Mouse (Mus musculus) A20 (cell line): ENCODE measurements around the gene Ado.

ENCODE experiments used
- DNase-seq: peaks from one replicate; pipeline ENCODE4 v3.0.0-alpha.2; 2011; ENCODE audit warnings: low read depth, low spot score

Ado gene

DNA sequence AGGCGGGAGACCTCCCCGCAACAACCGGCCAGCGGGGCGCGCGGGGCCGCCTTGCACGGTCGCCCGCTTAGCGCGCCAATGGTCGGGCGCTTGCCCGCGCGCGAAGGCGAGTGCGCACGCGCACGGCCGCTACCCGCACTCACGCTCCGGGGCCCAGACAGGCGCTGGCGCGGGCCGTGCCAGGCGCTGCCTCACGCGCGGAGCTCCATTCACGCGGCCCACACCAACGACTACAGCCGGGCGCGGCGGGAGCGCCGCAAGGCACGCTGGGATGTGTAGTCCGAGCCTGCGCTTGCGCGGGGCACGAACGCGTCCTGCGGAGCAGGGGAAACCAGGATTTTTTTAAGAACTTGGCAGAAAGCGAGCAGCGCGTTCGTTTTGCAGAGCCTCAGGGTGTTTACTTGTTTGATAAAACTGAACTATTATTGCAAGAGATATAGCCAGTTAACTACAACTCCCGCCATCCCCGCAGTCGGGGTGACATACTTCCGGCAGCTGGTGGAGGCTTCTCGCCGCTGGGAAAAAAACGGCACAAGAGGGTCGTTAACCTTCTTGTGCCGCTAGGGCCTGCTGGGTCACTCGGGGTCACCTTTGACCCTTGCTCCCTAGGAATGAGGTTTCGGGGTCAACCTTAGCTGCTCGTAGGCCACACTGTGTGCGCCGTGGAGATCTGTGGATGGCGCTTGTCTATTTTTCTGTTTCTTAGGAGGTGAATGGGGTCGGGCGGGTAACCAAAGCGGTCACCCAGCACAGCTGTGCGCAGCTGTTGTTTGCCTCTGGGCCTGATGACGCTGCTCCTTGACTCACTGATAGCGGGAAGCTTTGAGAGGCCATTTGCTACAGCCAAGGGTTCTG lies at the start of gene Ado:
Gene Ado, minus strand, starts transcription at position 79 of the 855 bp plus-strand sequence.
- peak; percentile 95 for DNase-seq

- no peak for DNase-seq
Measured at GRCm38 (mm10) chr10:67595278-67595677, 46.5 kb upstream of the Ado start.

GRCm38 (mm10) chr10:67585873-67586610 lies 37.3 kb upstream of the Ado start:
- DNase-seq: no peak

- DNase-seq: no peak
Measured at GRCm38 (mm10) chr10:67581698-67582285, 33.0 kb upstream of the Ado start.

- peak; percentile 11 for DNase-seq
Measured at GRCm38 (mm10) chr10:67579830-67580229, 31.1 kb upstream of the Ado start.

DNA sequence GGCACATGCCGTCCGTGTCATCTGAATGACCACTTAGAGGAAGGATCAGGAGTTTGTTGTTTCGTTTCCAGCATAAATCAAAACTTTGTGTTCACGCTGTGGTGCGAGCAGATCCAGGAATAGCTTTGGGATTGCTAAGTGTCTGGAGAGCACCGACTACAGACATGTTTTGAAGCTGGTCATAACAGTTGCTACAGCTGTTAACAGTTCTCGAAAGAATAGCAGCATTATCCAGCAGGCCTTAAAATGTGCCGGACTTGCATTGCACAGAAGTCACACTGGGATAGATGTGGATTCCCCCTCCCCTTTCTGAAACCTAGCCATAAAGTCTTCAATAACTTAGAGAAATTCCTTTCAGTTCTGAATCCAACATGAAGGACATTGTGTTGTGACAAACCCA lies 24.6 kb upstream of the Ado start:
- DNase-seq: no peak

DNA sequence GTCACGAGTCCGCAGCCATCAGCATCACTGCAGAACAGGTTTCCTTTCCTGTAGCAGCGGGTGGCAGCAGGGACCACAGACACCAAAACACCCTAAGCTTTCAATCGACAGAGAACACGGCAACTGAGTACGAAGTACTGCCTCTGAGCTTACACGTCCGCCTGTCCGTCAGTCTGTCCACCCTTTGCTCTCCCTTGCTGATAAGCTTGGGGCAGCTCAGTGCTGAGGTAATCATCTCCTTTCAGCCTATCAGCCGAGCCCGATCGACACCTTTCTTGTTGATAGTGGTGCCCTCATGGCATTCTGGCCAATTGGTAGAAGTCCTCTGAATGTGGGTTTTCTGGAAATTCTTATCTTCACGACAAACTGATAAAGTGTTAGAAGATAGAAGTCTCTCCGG lies 22.7 kb upstream of the Ado start:
- DNase-seq: no peak

GRCm38 (mm10) chr10:67569539-67569938 lies 20.8 kb upstream of the Ado start:
- DNase-seq: no peak

GRCm38 (mm10) chr10:67566104-67566503 lies 17.3 kb upstream of the Ado start:
- DNase-seq: peak; percentile 14

DNA sequence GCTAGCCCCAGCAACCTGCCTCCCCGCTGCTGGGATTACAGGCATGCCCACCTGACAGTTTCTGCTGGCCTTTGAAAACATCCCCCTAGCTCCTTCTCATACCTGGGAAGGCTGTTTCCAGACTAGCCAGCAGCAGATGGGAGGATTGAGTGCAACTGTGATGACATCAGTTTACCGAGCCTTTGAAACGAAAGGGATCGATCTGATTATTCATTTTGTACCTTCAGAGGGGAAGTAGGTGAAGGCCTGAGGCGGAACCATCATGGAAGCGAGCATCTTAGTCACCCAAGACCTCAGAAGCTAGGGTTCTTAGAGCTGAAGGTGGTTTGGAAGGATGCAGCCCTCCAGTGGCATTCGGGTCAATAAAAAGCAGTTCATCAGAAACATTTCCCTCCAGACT lies 15.8 kb upstream of the Ado start:
- peak; percentile 50 for DNase-seq

GRCm38 (mm10) chr10:67561185-67561584 lies 12.4 kb upstream of the Ado start:
- DNase-seq: no peak

- no peak for DNase-seq
Measured at GRCm38 (mm10) chr10:67559765-67560394, 11.1 kb upstream of the Ado start.

GRCm38 (mm10) chr10:67558053-67558452 lies 9.3 kb upstream of the Ado start:
- DNase-seq: no peak

- DNase-seq: peak; percentile 70
Measured at GRCm38 (mm10) chr10:67548261-67548854, 397 bp downstream of the Ado start.

DNA sequence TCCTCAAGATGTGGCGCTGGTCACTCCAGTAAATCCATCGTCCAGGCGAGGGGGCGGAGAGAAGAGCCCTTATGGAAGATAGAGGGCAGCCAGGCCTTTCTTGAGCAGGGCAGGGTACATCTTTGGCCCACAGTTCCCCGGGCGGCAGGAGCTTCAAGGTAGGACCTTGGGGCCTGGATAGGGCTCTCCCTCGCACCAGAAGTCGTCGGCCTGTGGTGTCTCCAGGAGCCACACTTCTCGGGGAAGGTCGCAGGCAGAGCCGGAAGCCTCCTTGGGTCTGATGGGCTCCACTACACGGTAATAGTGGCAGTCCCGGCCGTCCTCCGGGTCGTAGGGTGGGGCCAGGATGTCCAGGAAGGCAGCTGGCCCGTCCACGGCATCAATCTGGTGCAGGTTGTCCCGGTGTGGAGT lies 900 bp downstream of the Ado start:
- DNase-seq: peak; percentile 41

DNA sequence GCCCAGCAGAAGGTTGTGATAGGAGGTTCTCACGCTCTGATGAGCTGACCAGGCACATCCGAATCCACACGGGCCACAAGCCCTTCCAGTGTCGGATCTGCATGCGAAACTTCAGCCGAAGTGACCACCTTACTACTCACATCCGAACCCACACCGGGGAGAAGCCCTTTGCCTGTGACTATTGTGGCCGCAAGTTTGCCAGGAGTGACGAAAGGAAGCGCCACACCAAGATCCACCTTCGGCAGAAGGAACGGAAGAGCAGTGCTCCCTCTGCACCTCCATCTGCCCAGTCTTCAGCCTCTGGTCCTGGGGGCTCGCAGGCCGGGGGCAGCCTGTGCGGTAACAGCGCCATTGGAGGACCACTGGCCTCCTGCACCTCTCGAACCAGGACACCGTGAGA lies 8.2 kb downstream of the Ado start:
- no peak for DNase-seq

GRCm38 (mm10) chr10:67539401-67539730 lies 9.4 kb downstream of the Ado start:
- DNase-seq: no peak

- peak; percentile 36 for DNase-seq
Measured at GRCm38 (mm10) chr10:67538585-67539400, 10.0 kb downstream of the Ado start.

DNA sequence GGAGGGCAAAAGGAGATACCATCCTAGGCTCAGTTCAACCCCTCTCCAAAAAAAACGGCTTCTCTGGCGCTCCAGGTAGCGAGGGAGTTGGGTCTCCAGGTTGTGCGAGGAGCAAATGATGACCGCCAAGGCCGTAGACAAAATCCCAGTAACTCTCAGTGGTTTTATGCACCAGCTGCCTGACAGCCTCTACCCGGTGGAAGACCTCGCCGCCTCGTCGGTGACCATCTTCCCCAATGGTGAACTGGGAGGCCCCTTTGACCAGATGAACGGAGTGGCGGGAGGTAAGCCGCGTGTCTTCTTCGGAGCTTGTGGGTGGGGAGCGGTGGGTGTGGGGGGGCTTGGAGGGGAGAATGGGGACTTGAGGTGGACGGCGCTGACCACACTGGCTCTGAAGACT lies 10.6 kb downstream of the Ado start:
- DNase-seq: peak; percentile 33

DNA sequence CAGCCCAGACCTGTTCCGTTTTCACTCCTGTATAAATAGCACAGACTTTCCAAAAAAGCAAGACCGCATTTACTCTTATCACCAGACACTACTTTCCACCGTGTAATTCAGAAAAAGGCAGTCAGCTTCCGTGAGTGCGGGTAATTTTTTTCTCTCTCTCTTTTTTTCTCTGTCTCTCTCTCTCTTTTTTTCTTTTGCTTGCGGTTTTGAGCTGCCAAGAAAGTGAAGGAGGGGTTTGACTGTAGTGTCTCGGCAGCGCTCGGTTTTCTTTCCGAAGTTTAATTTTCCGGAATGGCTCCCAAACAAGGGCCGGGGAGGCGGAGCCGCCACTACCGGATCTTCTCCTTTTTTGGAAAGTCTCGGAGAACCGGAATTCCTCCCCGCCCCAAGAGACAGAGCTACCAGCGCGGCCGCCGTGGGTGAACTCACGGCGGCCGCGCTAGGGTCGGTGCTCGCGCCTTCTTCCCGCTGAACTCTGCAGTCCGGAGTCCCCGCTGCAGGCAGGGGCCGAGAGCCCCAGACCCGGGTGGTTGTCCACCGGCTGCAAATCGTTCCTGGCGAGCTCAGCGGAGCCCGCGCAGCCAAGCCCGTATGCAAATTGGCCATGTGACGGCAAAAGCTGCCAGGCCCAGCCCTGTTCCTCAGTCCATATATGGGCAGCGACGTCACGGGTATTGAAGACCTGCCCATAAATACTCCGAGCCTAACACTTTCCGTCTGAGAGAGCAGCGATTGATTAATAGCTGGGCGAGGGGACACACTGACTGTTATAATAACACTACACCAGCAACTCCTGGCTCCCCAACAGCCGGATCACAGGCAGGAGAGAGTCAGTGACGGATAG lies 11.4 kb downstream of the Ado start:
- peak; percentile 95 for DNase-seq
